Mouse (Mus musculus) hindbrain, embryonic 16.5 days (tissue): ENCODE data around the gene Frg2f1. TPM values are rescaled to one million over a fixed set of nuclear protein-coding genes. Genes with fewer than 3 reads are reported as not detected.

Source experiments
- ATAC-seq: fragments of 200-750 bp; cut with Nextera tagmentation; 2 replicates; pipeline ENCODE4 v1.8.0; 2017; ENCODE audit warnings: moderate TSS enrichment, moderate library complexity
- H3K27ac ChIP-seq: fragments of 300-500 bp; sonication (generic); 2 replicates; pipeline ENCODE4 v1.5.1; 2014; ENCODE audit warnings: low read depth, mild to moderate bottlenecking, control low read depth, low read length, moderate library complexity
- H3K27me3 ChIP-seq: fragments of 300-500 bp; sonication (generic); replicated peaks from 2 replicates; pipeline ENCODE4 v1.6.1; 2014; ENCODE audit warnings: low read length; ENCODE audit not compliant: control insufficient read depth, insufficient read depth
- H3K36me3 ChIP-seq: fragments of 300-500 bp; sonication (generic); 2 replicates; pipeline ENCODE4 v1.6.1; 2014; ENCODE audit warnings: mild to moderate bottlenecking, low read length, moderate library complexity, mixed read lengths; ENCODE audit not compliant: control insufficient read depth, insufficient read depth
- H3K4me1 ChIP-seq: fragments of 300-500 bp; sonication (generic); 2 replicates; pipeline ENCODE4 v1.6.1; 2014; ENCODE audit warnings: low read depth, low read length; ENCODE audit not compliant: control insufficient read depth, insufficient read depth
- H3K4me2 ChIP-seq: fragments of 300-500 bp; sonication (generic); 2 replicates; pipeline ENCODE4 v1.6.1; 2014; ENCODE audit warnings: mild to moderate bottlenecking, low read length, control low read depth, moderate library complexity
- H3K4me3 ChIP-seq: fragments of 300-500 bp; sonication (generic); 2 replicates; pipeline ENCODE4 v1.5.1; 2014; ENCODE audit warnings: mild to moderate bottlenecking, low read length, control low read depth, moderate library complexity
- H3K9ac ChIP-seq: fragments of 300-500 bp; sonication (generic); 2 replicates; pipeline ENCODE4 v1.6.1; 2014; ENCODE audit warnings: low read depth, mild to moderate bottlenecking, control low read depth, low read length, moderate library complexity
- H3K9me3 ChIP-seq: fragments of 300-500 bp; sonication (generic); 2 replicates; pipeline ENCODE4 v1.6.1; 2014; ENCODE audit warnings: mild to moderate bottlenecking, low read length, moderate library complexity; ENCODE audit not compliant: control insufficient read depth
- WGBS: fragments of 180-500 bp; shearing (Covaris S2); extraction: QIAGEN DNeasy Blood & Tissue Kit; methylation state at CpG from one replicate; pipeline ENCODE4 v1.1.7; 2014; 5-methylcytosine and 5-hydroxymethylcytosine counted together
- polyA plus RNA-seq: library from polyadenylated mRNA; unstranded; fragments of >200 nt; fragmentation: Nextera tagmentation; extraction: Ambion mirVana; gene quantifications from 2 replicates; pipeline ENCODE4 v1.2.1, GENCODE M21; 2015

The Frg2f1 gene
- polyA plus RNA-seq, 1 experiment from 2014 or later, result 9.3 TPM

GRCm38 (mm10) chr4:119483051-119483450 is 56.3 kb downstream of the Frg2f1 start:
- no peaks in the 10 kb centered on the region for H3K4me1 ChIP-seq
- no peak overlapping the region for H3K9ac ChIP-seq
- no peaks in the 10 kb centered on the region for H3K27me3 ChIP-seq
- H3K36me3 ChIP-seq, result no peaks in the 10 kb centered on the region
- no peak overlapping the region for H3K4me3 ChIP-seq
- no peaks in the 10 kb centered on the region for H3K9me3 ChIP-seq
- no peak overlapping the region for H3K4me2 ChIP-seq
- 55% methylated on average over 9 of the region's 9 CpGs for WGBS
- ATAC-seq, result no peak
- H3K27ac ChIP-seq, result no peak overlapping the region

Other genes with a start within 250 kb of the Frg2f1 start
- 710 and 718 TPM in 2 replicates for gene Ybx1, start 244.9 kb downstream of the Frg2f1 start, polyA plus RNA-seq
- 42.4 and 43.4 TPM in 2 replicates for gene Ppih, start 219.0 kb downstream of the Frg2f1 start, polyA plus RNA-seq
- 18.8 and 20.0 TPM in 2 replicates for gene Ccdc30, start 124.0 kb downstream of the Frg2f1 start, polyA plus RNA-seq
- gene Ppcs, start 117.1 kb downstream of the Frg2f1 start, polyA plus RNA-seq, result 22.2 and 27.3 TPM in 2 replicates
- gene Zmynd12, start 116.7 kb downstream of the Frg2f1 start, polyA plus RNA-seq, result 0.63 and 0.89 TPM in 2 replicates
- gene Rimkla, start 46.9 kb downstream of the Frg2f1 start, polyA plus RNA-seq, result 28.2 and 30.3 TPM in 2 replicates
- gene Foxj3, start 2.5 kb downstream of the Frg2f1 start, polyA plus RNA-seq, result 25.7 and 32.6 TPM in 2 replicates
- not detected in 2 replicates for gene Guca2a, start 98.2 kb upstream of the Frg2f1 start, polyA plus RNA-seq
- not detected in 2 replicates for gene Guca2b, start 119.4 kb upstream of the Frg2f1 start, polyA plus RNA-seq
- gene Hivep3, start 194.3 kb upstream of the Frg2f1 start, polyA plus RNA-seq, result 16.0 and 17.7 TPM in 2 replicates